Mouse (Mus musculus) intestine, embryonic 14.5 days (tissue): Measurements from ENCODE around the gene Mapk8ip3. TPM values are rescaled to one million over a fixed set of nuclear protein-coding genes. Genes with fewer than 3 reads are reported as not detected.

Experiments
- ATAC-seq: fragments of 200-750 bp; cut with Nextera tagmentation; replicated peaks from 2 replicates; pipeline ENCODE4 v1.8.0; 2017; ENCODE audit warnings: low read depth, moderate number of reproducible peaks, moderate TSS enrichment, moderate library complexity; ENCODE audit not compliant: low FRiP score, low TSS enrichment
- DNase-seq: peaks from one replicate; pipeline ENCODE4 v3.0.0-alpha.2; 2018; ENCODE audit warnings: low spot score
- H3K27ac ChIP-seq: fragments of 300-500 bp; sonication (generic); 2 replicates; pipeline ENCODE4 v1.5.1; 2014; ENCODE audit warnings: low read depth, mild to moderate bottlenecking, control low read depth
- H3K27me3 ChIP-seq: fragments of 300-500 bp; sonication (generic); replicated peaks from 2 replicates; pipeline ENCODE4 v1.6.1; 2014; ENCODE audit warnings: low read length, control low read depth; ENCODE audit not compliant: control insufficient read depth, insufficient read depth
- H3K36me3 ChIP-seq: fragments of 300-500 bp; sonication (generic); 2 replicates; pipeline ENCODE4 v1.6.1; 2014; ENCODE audit warnings: low read length, control low read depth; ENCODE audit not compliant: control insufficient read depth, insufficient read depth
- H3K4me1 ChIP-seq: fragments of 300-500 bp; sonication (generic); replicated peaks from 2 replicates; pipeline ENCODE4 v1.6.1; 2014; ENCODE audit warnings: low read length, control low read depth, mixed read lengths; ENCODE audit not compliant: control insufficient read depth, insufficient read depth
- H3K4me2 ChIP-seq: fragments of 300-500 bp; sonication (generic); 2 replicates; pipeline ENCODE4 v1.6.1; 2014; ENCODE audit warnings: low read length
- H3K4me3 ChIP-seq: fragments of 300-500 bp; sonication (generic); 2 replicates; pipeline ENCODE4 v1.5.1; 2014; ENCODE audit warnings: low read depth, low read length, control low read depth, mixed read lengths
- H3K9ac ChIP-seq: fragments of 300-500 bp; sonication (generic); 2 replicates; pipeline ENCODE4 v1.6.1; 2014; ENCODE audit warnings: mild to moderate bottlenecking, low read length
- H3K9me3 ChIP-seq: fragments of 300-500 bp; sonication (generic); 2 replicates; pipeline ENCODE4 v1.6.1; 2016; ENCODE audit warnings: low read length, control low read depth; ENCODE audit not compliant: control insufficient read depth
- WGBS: fragments of 180-500 bp; shearing (Covaris S2); extraction: QIAGEN DNeasy Blood & Tissue Kit; methylation state at CpG from one replicate; pipeline ENCODE4 v1.1.7; 2014; 5-methylcytosine and 5-hydroxymethylcytosine counted together
- polyA plus RNA-seq: library from polyadenylated mRNA; unstranded; fragments of >200 nt; fragmentation: Nextera tagmentation; extraction: Ambion mirVana; gene quantifications from 2 replicates; pipeline ENCODE4 v1.2.1, GENCODE M21; 2014

The Mapk8ip3 gene
- polyA plus RNA-seq, 1 experiment from 2014 or later: 36.0 TPM

DNA sequence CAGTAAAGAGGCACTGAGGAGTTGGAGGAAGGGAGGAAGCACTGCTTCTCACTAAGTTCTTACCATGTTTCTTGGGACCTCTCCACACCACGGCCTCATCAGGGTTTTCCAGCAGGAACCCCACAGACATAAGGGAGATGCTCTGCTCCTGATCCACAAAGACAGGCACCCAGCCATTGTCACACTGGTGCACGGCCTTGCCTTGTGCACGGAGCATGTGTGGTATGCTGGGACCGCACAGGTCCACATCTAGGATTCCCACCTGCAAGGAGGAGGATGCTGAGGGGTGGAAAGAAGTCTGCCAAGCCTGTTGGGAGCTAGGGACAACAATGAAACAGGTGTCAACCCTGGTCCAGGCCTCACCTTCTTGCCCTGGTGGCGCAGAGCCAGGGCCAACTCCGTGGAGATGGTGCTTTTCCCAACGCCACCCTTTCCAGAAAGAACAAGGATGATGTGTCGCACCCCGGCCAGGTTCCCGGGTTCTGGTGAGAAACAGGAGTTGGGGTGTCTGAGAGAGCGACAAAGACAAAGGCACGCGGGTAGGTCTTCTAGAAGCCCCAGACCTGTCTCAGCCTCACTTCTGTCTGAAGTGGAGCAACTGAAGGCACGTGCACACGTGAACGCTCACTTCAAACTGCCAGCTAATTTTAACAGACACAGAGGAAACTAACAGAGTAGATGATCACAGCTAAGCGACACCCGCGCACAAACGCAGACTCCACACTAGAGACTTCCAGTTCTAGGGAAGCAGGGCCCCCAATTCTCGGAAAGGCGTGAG is 51.2 kb downstream of the Mapk8ip3 start:
- H3K4me3 ChIP-seq: peak overlapping the region; percentile 92
- H3K27ac ChIP-seq: no peak overlapping the region
- H3K36me3 ChIP-seq: peaks cover 39% of the 10 kb centered on the region
- DNase-seq (no peak), ATAC-seq (no peak)
- no peaks in the 10 kb centered on the region for H3K27me3 ChIP-seq
- peaks cover 16% of the 10 kb centered on the region for H3K4me1 ChIP-seq
- peak overlapping the region; percentile 91 for H3K4me2 ChIP-seq
- no peaks in the 10 kb centered on the region for H3K9me3 ChIP-seq
- peak overlapping the region; percentile 71 for H3K9ac ChIP-seq
- WGBS: 25% methylated on average over 22 of the region's 22 CpGs

DNA sequence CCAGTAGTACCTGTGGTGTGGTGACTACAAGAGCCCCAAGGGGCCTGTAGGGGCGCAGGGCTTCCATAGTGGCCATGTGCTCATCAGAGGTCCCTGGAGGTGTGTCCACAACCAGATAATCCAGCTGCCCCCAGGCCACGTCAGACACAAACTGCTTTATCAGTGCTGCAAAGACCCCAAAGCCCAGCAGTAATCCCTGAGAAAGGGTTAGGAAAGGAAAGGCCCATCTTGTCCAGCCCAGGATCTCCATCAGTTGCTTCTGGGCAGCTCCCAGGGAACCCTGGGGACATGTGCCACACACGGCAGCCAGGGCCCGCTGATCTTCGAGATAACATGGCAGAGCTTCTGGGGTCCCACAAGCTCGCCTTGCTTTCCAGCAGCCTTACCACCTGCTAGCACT is 52.4 kb downstream of the Mapk8ip3 start:
- H3K27me3 ChIP-seq: no peaks in the 10 kb centered on the region
- no peaks in the 10 kb centered on the region for H3K9me3 ChIP-seq
- no peak for DNase-seq
- H3K9ac ChIP-seq: no peak overlapping the region
- H3K4me2 ChIP-seq: no peak overlapping the region
- no peak overlapping the region for H3K4me3 ChIP-seq
- no peak for ATAC-seq
- WGBS: 79% methylated on average over 6 of the region's 6 CpGs
- peaks cover 16% of the 10 kb centered on the region for H3K4me1 ChIP-seq
- H3K36me3 ChIP-seq: peaks cover 28% of the 10 kb centered on the region
- no peak overlapping the region for H3K27ac ChIP-seq

DNA sequence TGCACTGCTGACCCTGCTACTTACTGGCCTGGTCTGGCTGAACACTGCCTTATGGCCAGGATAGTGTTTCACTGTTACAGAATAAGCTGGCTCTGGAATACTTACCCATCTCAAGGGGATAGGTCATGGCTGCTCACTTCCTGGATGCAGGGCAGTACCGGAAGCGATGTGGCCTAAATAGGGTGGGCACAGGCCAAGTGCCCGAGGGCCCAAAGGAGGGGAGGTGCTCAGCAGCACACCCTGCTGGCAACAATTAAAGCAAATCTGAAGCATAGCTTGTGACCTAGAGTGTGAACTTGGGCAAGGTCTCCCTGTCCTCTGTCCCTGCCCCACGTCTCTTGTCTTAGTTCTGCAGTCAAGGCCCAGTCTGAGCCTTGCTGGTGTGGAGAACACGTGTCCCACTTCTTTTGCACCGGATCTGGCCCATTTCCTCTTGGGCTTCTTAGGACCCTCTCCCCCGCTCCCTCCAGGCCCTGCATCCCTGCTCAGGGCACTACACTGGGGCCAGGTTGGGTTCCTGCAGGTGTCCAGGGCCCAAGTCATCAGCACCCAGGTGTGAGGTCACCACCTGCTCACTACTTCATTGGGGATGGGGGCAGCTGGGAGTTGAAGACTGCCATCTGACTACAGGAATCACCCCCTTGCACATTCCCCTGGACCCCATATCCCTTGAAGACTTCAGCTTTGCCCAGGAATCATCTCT is 54.9 kb downstream of the Mapk8ip3 start:
- Histone ChIP-seq H3K9ac (no peak overlapping the region), H3K9me3 (no peaks in the 10 kb centered on the region), H3K27me3 (no peaks in the 10 kb centered on the region), H3K4me2 (no peak overlapping the region), H3K4me3 (no peak overlapping the region), H3K36me3 (peaks cover 21% of the 10 kb centered on the region), H3K27ac (no peak overlapping the region), H3K4me1 (peaks cover 12% of the 10 kb centered on the region)
- WGBS: 44% methylated on average over 7 of the region's 7 CpGs
- DNase-seq (no peak), ATAC-seq (no peak)

DNA sequence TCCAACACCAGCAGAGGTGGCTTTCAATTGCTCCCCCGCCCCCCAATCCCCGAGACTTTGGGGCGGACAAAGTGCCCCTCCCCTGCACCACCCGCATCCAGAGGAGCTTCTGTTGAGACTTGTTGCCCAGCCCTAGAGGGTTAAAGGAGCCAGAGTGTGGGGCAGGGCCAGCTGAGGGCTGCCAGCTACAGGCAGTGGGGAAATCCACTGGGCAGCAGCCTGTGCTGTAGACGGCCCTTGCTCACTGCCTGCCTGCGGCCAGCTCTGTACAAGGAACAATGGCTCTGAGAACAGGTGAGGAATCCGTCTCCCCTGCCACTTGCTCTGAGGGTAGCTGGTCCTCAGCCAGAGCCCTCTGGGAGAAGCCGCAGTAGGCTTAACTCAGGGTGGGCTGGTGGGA is 58.2 kb downstream of the Mapk8ip3 start:
- no peak for ATAC-seq

DNA sequence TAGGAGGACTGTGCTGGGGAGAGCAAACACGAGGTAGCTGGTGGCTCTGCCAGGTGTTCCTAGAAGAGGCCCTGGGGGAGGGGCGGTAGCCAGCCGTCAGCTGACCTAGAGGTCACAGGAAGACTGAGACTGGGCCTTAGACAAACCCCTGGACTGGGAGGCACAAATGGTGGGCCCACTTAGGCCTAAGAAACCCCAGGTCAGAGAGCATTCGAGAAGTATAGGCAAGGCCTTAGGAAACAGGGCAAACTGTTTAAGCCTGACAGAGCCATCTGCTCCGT is 58.7 kb downstream of the Mapk8ip3 start:
- Histone ChIP-seq H3K4me3 (no peak overlapping the region), H3K4me2 (no peak overlapping the region), H3K27ac (no peak overlapping the region), H3K9me3 (no peaks in the 10 kb centered on the region), H3K36me3 (peaks cover 10% of the 10 kb centered on the region), H3K27me3 (no peaks in the 10 kb centered on the region), H3K9ac (no peak overlapping the region), H3K4me1 (0 out of 2 replicates have a peak, but pooled peaks cover 5% of the 10 kb centered on the region)
- WGBS: 24% methylated on average over 5 of the region's 5 CpGs
- DNase-seq (no peak), ATAC-seq (0 out of 2 replicates have a peak, but pooled peaks have one; percentile 37)

More for the DNA sequence above, 58.2 kb downstream of the Mapk8ip3 start:
- Histone ChIP-seq H3K4me3 (no peak overlapping the region), H3K9me3 (no peaks in the 10 kb centered on the region), H3K27me3 (no peaks in the 10 kb centered on the region), H3K4me1 (0 out of 2 replicates have a peak, but pooled peaks cover 5% of the 10 kb centered on the region), H3K4me2 (no peak overlapping the region), H3K9ac (no peak overlapping the region), H3K27ac (no peak overlapping the region), H3K36me3 (peaks cover 15% of the 10 kb centered on the region)
- DNase-seq: no peak
- WGBS: 74% methylated on average over 8 of the region's 8 CpGs

DNA sequence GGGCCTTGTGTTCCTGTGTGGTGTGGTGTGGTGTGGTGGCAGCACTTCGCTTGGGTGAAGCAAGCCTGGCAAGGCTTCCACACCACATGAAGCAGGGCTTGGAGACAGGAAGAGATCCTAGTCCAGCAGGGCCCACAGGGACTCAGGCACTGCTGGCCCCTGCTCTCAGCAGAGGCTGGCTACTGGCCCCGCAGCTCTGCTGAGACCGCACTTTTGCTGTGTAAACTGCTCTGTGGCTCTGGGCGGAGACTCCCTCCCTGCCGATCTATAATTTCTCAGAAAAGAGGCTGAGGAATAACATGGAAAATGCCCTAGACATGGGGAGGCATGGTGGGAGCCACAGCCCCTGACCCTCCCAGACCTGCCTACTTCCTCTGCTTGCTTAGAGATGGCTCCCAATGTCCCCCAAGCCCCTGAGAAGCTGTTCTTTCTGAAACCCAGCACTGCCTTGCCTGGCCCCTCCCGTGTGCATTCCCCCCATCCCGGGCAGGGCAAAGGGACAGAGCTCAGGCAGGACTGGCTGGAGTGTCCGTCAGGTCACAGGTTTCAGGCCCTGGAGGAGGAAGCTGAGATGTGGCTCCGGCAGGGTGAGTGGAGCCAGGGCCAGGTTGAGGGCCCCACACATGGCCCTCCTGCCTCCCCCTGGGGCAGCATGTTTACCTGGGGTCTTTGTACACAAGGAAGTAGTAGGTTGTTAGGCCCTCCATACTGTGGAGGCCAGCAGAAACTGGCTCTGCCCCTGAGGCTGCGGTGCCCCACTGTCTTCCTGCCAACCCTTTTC is 59.3 kb downstream of the Mapk8ip3 start:
- DNase-seq (no peak), ATAC-seq (no peak)
- Histone ChIP-seq H3K27ac (no peak overlapping the region), H3K4me2 (no peak overlapping the region), H3K9ac (0 out of 2 replicates have a peak overlapping the region, but pooled peaks have one; percentile 22), H3K36me3 (peaks cover 5% of the 10 kb centered on the region), H3K4me1 (0 out of 2 replicates have a peak, but pooled peaks cover 5% of the 10 kb centered on the region), H3K9me3 (no peaks in the 10 kb centered on the region), H3K4me3 (no peak overlapping the region), H3K27me3 (no peaks in the 10 kb centered on the region)
- 41% methylated on average over 10 of the region's 10 CpGs for WGBS

DNA sequence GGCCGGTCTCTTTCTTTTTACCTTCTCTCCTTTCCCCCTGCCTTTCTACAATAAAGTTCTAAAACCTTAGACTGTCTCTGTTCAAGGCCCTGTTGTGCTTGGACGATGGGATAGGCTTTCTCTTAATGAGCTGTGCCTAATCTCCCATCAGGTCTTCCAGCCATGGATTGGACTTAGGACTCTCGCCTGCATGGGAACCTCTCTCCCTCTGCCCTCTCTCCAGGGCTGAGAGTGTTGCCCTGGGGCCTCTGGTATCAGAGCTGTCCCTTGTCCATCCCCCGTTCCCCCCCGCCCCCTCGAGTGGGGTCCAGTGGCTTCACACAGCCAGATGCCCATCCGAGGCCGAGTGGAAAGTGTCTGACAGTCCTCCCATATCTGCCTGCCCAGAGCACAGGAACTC is 61.8 kb downstream of the Mapk8ip3 start:
- 80% methylated on average over 8 of the region's 8 CpGs for WGBS
- Histone ChIP-seq H3K4me1 (0 out of 2 replicates have a peak, but pooled peaks cover 5% of the 10 kb centered on the region), H3K4me2 (no peak overlapping the region), H3K36me3 (no peaks in the 10 kb centered on the region), H3K27me3 (no peaks in the 10 kb centered on the region), H3K4me3 (no peak overlapping the region), H3K9ac (no peak overlapping the region), H3K27ac (no peak overlapping the region), H3K9me3 (no peaks in the 10 kb centered on the region)
- DNase-seq: no peak
- ATAC-seq: no peak

DNA sequence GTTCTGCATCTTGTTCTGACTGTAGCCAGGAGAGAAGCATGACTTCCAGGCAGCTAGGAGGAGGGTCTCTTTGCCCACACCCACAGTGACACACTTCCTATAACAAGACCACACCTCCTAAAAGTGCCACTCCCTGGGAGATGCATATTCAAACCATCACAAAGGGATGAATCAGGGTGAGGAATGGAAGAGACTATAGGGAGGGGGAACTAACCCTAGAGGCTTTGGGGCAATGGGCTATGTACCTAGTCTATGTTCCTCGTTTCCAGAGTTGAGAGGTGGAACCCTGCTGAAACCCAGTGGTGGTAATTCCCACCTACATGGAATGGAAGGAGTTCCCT is 62.4 kb downstream of the Mapk8ip3 start:
- H3K4me3 ChIP-seq: no peak overlapping the region
- H3K36me3 ChIP-seq: no peaks in the 10 kb centered on the region
- no peaks in the 10 kb centered on the region for H3K9me3 ChIP-seq
- no peak overlapping the region for H3K27ac ChIP-seq
- WGBS: 62% methylated on average over 1 of the region's 1 CpGs
- no peak overlapping the region for H3K4me2 ChIP-seq
- H3K4me1 ChIP-seq: 0 out of 2 replicates have a peak, but pooled peaks cover 5% of the 10 kb centered on the region
- no peak overlapping the region for H3K9ac ChIP-seq
- ATAC-seq (no peak), DNase-seq (no peak)
- no peaks in the 10 kb centered on the region for H3K27me3 ChIP-seq
